Mouse (Mus musculus): ENCODE measurements around the gene Ralgps1. TPM values are rescaled to one million over a fixed set of nuclear protein-coding genes. Genes with fewer than 3 reads are reported as not detected.

Gene Ralgps1
- total and polyA plus RNA-seq, 3 experiments, result 0.89 to 2.6 TPM; not detected in 1

DNA sequence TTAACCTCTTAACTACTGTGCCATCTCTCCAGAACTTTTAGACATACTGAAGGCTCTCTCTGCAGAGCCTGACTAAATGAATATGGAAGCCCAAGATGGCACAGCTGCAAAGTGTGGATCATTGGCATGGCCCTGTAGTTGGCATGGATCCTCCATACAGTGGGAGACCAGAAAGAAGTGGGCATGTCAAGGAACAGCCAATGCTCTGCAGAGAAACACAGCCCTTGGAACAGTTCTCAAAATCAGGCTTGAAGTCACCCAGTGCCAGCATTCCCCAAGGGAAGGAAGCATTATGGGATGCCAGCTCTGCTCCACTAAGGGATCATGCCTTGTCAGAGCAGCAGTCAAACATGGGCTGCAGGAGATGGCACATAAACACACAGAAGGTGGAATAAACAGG, 35.5 kb downstream of the Ralgps1 start:
- no peaks in the 10 kb centered on the region for H3K36me3 ChIP-seq (ENCODE audit: control insufficient read depth in 1 of 2, insufficient read depth in 2 of 2, low read length in 2 of 2)
- no peaks in the 10 kb centered on the region for H3K4me1 ChIP-seq (ENCODE audit: control insufficient read depth in 1 of 2, insufficient read depth in 2 of 2, low read length in 2 of 2)
- no peaks in the 10 kb centered on the region for H3K27me3 ChIP-seq (ENCODE audit: control insufficient read depth in 1 of 2, insufficient read depth in 2 of 2, low read length in 2 of 2)
- no peak for TF ChIP-seq ZMIZ1 (IDR thresholded peaks at IDR 0.05; ENCODE audit: low read depth, low read length)
- TF ChIP-seq USF1 (IDR thresholded peaks at IDR 0.05; ENCODE audit: low read depth, low read length), result no peak
- TF ChIP-seq POLR2AphosphoS5 (IDR thresholded peaks at IDR 0.05; ENCODE audit: borderline replicate concordance, low read depth, low read length), result no peak
- no peak for TF ChIP-seq ETS1 (IDR thresholded peaks at IDR 0.05; ENCODE audit: low read depth, low read length)
- no peak for TF ChIP-seq TAL1 (IDR thresholded peaks at IDR 0.05; ENCODE audit: low read length)
- TF ChIP-seq ZC3H11A (IDR thresholded peaks at IDR 0.05; ENCODE audit: low read depth, low read length), result no peak
- TF ChIP-seq POLR2A (IDR thresholded peaks at IDR 0.05; ENCODE audit: control insufficient read depth in 1 of 2, insufficient read depth in 1 of 2, low read depth in 1 of 2, low read length in 2 of 2, poor library complexity in 1 of 2), result no peak
- TF ChIP-seq BHLHE40 (IDR thresholded peaks at IDR 0.05; ENCODE audit: borderline replicate concordance, low read depth, low read length), result no peak
- TF ChIP-seq POLR2AphosphoS2 (IDR thresholded peaks at IDR 0.05; ENCODE audit: low read length), result no peak
- no peak for TF ChIP-seq NRF1 (IDR thresholded peaks at IDR 0.05; ENCODE audit: insufficient read depth, low read depth, low read length, poor library complexity, severe bottlenecking)
- no peak for TF ChIP-seq GATA1 (IDR thresholded peaks at IDR 0.05; ENCODE audit: low read depth, low read length)
- H3K79me2 ChIP-seq (ENCODE audit: control insufficient read depth, insufficient read depth, low read length, poor library complexity), result no peaks in the 10 kb centered on the region
- H3K9me3 ChIP-seq (replicated peaks; ENCODE audit: insufficient read depth, low read length), result no peaks in the 10 kb centered on the region
- H3K27ac ChIP-seq (ENCODE audit: control insufficient read depth, low read depth, low read length), result no peak overlapping the region
- H3K4me3 ChIP-seq (ENCODE audit: control insufficient read depth in 1 of 2, insufficient read depth in 1 of 2, low read depth in 2 of 2, low read length in 2 of 2), result no peak overlapping the region
- DNase-seq (ENCODE audit: low read depth, low spot score), result no peak
- H3K9ac ChIP-seq (ENCODE audit: control insufficient read depth, low read depth, low read length, poor library complexity, severe bottlenecking), result no peak overlapping the region

DNA sequence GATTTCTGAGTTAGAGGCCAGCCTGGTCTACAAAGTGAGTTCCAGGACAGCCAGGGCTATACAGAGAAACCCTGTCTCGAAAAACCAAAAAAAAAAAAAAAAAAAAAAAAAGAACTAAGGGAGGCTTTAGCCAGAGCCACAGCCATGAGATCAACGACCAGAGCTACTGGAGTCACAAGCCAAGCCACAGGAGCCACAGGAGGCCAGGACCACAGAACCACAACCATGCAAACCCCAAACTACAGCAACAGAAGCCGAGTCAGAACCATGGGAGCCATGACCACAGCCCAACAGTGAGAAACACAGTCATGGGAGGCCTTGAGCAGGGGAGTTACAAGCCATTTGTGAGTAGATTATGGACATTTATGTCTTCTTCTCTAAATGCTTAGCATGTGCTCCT, 41.7 kb downstream of the Ralgps1 start:
- no peaks in the 10 kb centered on the region for H3K4me1 ChIP-seq (ENCODE audit: control insufficient read depth in 1 of 2, insufficient read depth in 2 of 2, low read length in 2 of 2)
- no peaks in the 10 kb centered on the region for H3K27me3 ChIP-seq (ENCODE audit: control insufficient read depth in 1 of 2, insufficient read depth in 2 of 2, low read length in 2 of 2)
- H3K36me3 ChIP-seq (ENCODE audit: control insufficient read depth in 1 of 2, insufficient read depth in 2 of 2, low read length in 2 of 2), result no peaks in the 10 kb centered on the region
- no peaks in the 10 kb centered on the region for H3K79me2 ChIP-seq (ENCODE audit: control insufficient read depth, insufficient read depth, low read length, poor library complexity)
- TF ChIP-seq RAD21 (IDR thresholded peaks at IDR 0.05; ENCODE audit: low read depth, low read length), result no peak
- no peak for TF ChIP-seq JUND (IDR thresholded peaks at IDR 0.05; ENCODE audit: low read depth, low read length)
- no peak for TF ChIP-seq ETS1 (IDR thresholded peaks at IDR 0.05; ENCODE audit: low read depth, low read length)
- TF ChIP-seq TCF12 (IDR thresholded peaks at IDR 0.05; ENCODE audit: low read depth, low read length), result no peak
- TF ChIP-seq ELF1 (IDR thresholded peaks at IDR 0.05; ENCODE audit: low read depth, low read length), result no peak
- no peak for TF ChIP-seq POLR2AphosphoS2 (IDR thresholded peaks at IDR 0.05; ENCODE audit: low read length)
- TF ChIP-seq TBP (IDR thresholded peaks at IDR 0.05; ENCODE audit: low read depth, low read length), result no peak
- TF ChIP-seq KAT2A (conservative IDR thresholded peaks at IDR 0.05; ENCODE audit: low read depth, low read length), result no peak
- no peak for TF ChIP-seq MYB (IDR thresholded peaks at IDR 0.05; ENCODE audit: low read depth, low read length)
- no peak overlapping the region for H3K4me3 ChIP-seq (ENCODE audit: control insufficient read depth in 1 of 2, insufficient read depth in 1 of 2, low read depth in 2 of 2, low read length in 2 of 2)
- no peaks in the 10 kb centered on the region for H3K9me3 ChIP-seq (replicated peaks; ENCODE audit: insufficient read depth, low read length)
- DNase-seq (ENCODE audit: low read depth, low spot score), result no peak
- no peak overlapping the region for H3K27ac ChIP-seq (ENCODE audit: control insufficient read depth, low read depth, low read length)
- H3K9ac ChIP-seq (ENCODE audit: control insufficient read depth, low read depth, low read length, poor library complexity, severe bottlenecking), result no peak overlapping the region

Data from MEL (cell line).